Mouse (Mus musculus) heart, postnatal 0 days (tissue): Measurements from ENCODE around the gene Rpgrip1.

Experiments used
- CTCF ChIP-seq: IDR thresholded peaks from 2 replicates; pipeline ENCODE4 v1.5.1; 2016; ENCODE audit warnings: antibody characterized with exemption, control low read depth, low read depth
- EP300 ChIP-seq: IDR thresholded peaks from 2 replicates; pipeline ENCODE4 v1.6.1; 2016; ENCODE audit warnings: antibody characterized with exemption, low read depth

- TF ChIP-seq CTCF = no peak
- no peak for TF ChIP-seq EP300
These were observed 33.7 kb downstream of the Rpgrip1 start for GRCm38 (mm10) chr14:52144165-52144564.
